Mouse (Mus musculus): ENCODE measurements at regions not wholly inside any gene's neighbourhood (a gene's known extent, or its start where the extent isn't known, plus 50 kb on each side); places are given as distances from the start of the nearest gene placed in this dataset.
"Not testable (repeated sequence)": the region's sequence is repeated elsewhere in the genome, so short reads cannot be mapped to it uniquely, and the experiment has no call there.

DNA sequence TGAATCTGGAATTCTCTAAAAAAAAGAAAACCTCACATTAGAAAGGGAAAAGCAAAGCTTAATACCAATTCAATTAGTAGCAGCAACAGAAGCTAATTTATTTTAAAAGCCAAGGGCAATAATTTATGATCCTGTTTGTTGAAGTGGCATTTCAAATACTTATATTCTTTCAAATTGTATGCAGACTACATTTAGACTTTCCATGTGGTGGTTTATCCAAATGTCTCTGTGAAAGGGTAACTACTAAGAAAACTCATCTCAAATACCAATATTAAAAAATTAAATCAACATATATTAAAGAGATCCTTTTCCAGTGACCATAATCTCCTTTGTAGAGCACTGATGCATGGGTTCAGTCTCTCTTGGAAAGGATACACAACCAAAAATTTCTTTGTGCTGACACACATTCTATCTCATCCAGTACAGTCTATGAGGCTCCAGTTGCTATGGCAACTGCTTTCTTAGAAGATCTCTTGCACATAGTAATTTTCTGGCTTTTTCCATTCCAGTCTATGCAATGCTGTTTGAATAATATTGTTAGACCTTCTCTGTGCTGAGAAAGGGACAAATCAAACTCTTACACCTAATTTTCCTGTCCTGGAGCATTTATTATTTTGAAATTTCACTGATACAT lies 102.3 kb upstream of the Ctso start:
- Histone ChIP-seq H3K4me2 (no peak overlapping the region), H3K9me3 (replicated peaks) (no peaks in the 10 kb centered on the region), H3K4me1 (no peaks in the 10 kb centered on the region), H3K27ac (no peak overlapping the region), H3K27me3 (replicated peaks) (no peaks in the 10 kb centered on the region), H3K36me3 (no peaks in the 10 kb centered on the region), H3K4me3 (no peak overlapping the region), H3K9ac (no peak overlapping the region)
- no peak for ATAC-seq

DNA sequence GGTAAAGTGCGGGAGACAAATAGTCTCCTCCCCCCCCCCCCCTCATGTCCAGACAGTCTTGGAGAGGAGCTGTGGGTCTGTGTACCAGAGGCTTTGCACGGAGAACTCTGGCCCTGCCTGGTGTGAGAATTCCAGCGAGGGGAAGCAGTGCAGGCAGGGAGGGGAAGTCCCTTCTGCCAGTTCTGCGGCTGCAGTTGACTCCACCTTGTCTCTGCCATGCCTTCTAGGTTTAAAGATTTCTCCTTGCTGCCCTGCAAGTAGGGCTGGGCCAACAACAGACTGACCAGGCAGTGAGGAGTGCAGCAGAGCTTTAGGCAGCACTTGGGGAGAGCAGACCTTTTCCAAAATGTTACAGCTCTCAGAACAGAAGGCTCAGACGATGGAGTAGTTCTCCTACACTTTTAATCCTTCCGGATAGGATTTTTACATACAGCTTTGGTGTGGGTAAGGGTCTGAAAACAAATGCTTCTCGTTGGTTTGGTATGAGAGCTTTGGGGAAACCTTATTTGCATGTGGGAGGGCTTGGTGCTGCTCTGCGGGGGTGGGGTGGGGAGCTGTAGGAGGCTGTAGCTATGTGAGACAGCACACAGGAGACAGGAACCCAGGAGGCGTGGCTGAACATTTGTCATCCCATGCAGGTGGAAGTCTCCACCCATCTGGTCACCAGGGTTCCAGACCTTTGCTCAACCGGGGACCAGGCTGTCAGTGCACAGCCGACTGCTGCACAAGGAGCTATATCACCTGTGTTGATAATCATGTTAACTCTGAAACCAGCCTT lies 96.8 kb upstream of the Ctso start:
- Histone ChIP-seq H3K27ac (no peak overlapping the region), H3K27me3 (replicated peaks) (no peaks in the 10 kb centered on the region), H3K9me3 (replicated peaks) (no peaks in the 10 kb centered on the region), H3K9ac (no peak overlapping the region), H3K36me3 (no peaks in the 10 kb centered on the region), H3K4me2 (peak overlapping the region; percentile 31), H3K4me3 (peak overlapping the region; percentile 11; the same call in 1 of the 2 replicates), H3K4me1 (no peaks in the 10 kb centered on the region)
- 11% methylated on average over 11 of the region's 11 CpGs for WGBS (ENCODE audit: insufficient replicate concordance)
- ATAC-seq = peak; percentile 68

GRCm38 (mm10) chr3:81836478-81836877 lies 95.9 kb upstream of the Ctso start:
- no peaks in the 10 kb centered on the region for H3K9me3 ChIP-seq (replicated peaks)
- no peak overlapping the region for H3K27ac ChIP-seq
- H3K4me2 ChIP-seq = no peak overlapping the region
- WGBS (ENCODE audit: insufficient replicate concordance) = 74% methylated on average over 7 of the region's 7 CpGs
- H3K36me3 ChIP-seq = no peaks in the 10 kb centered on the region
- no peak overlapping the region for H3K4me3 ChIP-seq
- ATAC-seq = no peak
- no peak overlapping the region for H3K9ac ChIP-seq
- H3K4me1 ChIP-seq = no peaks in the 10 kb centered on the region
- no peaks in the 10 kb centered on the region for H3K27me3 ChIP-seq (replicated peaks)

GRCm38 (mm10) chr3:81838121-81838520 lies 94.3 kb upstream of the Ctso start:
- H3K4me2 ChIP-seq; ATAC-seq; H3K36me3 ChIP-seq; H3K27ac ChIP-seq; H3K27me3 ChIP-seq (replicated peaks); H3K4me1 ChIP-seq; H3K4me3 ChIP-seq; H3K9ac ChIP-seq; H3K9me3 ChIP-seq (replicated peaks): not testable (repeated sequence)
- 69% methylated on average over 9 of the region's 9 CpGs for WGBS (ENCODE audit: insufficient replicate concordance)

DNA sequence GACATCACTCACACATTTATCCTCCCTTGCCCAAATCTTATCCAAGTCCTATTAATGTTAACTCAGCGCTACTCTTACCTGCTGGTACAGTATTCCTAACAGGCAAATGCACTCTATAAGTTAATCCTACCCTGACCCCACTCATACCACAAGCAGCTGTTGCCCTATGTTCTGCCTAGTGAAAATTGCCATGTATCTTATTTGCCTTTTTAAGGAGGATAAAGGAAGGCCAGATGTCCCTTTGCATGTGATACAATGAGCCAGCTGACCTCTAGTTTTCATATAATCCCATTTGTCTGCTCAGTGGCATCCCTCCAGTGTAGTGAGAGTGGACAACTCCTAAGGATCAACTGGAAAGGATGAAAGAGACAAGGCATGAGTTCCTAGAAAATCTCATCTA lies 67.9 kb upstream of the Ctso start:
- no peaks in the 10 kb centered on the region for H3K4me1 ChIP-seq
- no peak for ATAC-seq
- H3K4me2 ChIP-seq = no peak overlapping the region
- no peak overlapping the region for H3K4me3 ChIP-seq
- no peaks in the 10 kb centered on the region for H3K36me3 ChIP-seq
- no peak overlapping the region for H3K9ac ChIP-seq
- H3K27me3 ChIP-seq (replicated peaks) = no peaks in the 10 kb centered on the region
- 71% methylated on average over 1 of the region's 1 CpGs for WGBS (ENCODE audit: insufficient replicate concordance)
- H3K27ac ChIP-seq = no peak overlapping the region
- H3K9me3 ChIP-seq (replicated peaks) = no peaks in the 10 kb centered on the region
